Mouse (Mus musculus): ENCODE measurements at regions not wholly inside any gene's neighbourhood (a gene's known extent, or its start where the extent isn't known, plus 50 kb on each side); places are given as distances from the start of the nearest gene placed in this dataset.
A peak's percentile ranks its signal among the peaks of the same experiment; 100 is the strongest.

DNA sequence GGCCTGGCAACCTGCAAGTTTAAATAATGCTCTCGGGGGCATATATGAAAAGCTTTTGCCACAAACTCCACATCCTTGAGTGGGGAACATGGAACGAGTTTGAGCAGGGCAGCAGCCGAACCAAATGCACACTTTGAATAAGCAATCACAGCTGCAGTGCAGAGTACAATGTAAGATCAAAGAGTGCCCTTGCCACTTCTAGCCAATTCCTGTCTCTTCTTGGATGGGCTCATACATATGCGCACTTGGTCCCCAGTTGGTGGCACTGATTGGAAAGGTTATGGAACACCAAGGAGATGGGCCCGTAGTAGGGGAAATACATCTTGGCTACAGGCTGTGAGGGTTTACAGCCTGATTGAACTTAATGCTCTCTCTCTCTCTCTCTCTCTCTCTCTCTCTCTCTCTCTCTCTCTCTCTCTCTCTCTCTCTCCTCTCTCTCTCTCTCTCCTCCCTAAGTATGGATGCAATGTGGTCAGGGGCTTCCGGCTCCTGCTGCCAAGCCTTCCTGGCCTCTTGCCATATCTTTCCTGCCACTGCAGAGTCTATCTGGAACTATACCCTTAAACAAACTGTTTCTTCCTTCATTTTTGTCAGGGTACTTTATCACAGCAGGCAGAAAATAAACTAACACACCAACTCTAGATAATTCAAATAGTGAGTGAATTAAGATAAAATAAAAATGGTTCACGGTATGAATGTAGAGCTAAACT lies 88.6 kb upstream of the Mbnl3 start:
- DNase-seq (ENCODE audit: low spot score in 2 of 2) = no peak

DNA sequence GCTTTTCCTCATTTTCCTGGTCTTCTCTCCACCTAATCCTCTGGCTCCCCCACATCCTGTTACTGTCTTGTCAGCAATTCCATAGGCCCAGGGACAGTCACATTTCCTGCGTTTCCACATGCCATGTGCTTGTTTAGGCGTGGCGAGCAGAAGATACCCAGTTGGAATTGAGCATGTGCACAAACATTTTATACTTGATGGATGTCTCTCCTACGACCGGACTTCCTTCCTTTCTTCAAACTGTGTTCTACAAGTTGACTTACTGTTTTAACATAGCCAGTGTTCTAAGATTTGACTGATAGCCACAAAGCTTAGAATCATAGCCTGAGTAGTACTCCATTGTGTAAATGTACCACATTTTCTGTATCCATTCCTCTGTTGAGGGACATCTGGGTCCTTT lies 86.0 kb upstream of the Mbnl3 start:
- DNase-seq (ENCODE audit: low spot score in 2 of 2) = no peak

DNA sequence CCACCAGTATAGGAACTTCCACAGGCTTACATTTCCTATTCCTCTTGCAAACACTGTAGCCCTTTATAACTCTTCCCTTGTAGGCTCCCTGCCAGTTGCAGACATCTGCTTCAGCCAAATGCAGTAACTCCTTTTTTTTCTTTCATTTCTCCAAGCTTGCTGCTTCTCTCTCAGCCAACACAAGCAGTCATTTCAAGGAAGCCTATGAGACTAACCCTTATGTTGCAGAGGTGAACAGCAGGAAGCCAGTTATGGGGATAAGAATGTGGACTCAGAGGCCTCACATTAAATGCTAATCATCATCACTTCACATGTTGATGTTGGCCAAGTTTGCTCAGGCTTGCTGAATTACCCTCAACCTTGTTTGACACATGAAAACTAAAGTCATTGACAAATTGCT lies 71.9 kb upstream of the Mbnl3 start:
- peak; percentile 17 to 31 for DNase-seq (ENCODE audit: low spot score in 2 of 2)

DNA sequence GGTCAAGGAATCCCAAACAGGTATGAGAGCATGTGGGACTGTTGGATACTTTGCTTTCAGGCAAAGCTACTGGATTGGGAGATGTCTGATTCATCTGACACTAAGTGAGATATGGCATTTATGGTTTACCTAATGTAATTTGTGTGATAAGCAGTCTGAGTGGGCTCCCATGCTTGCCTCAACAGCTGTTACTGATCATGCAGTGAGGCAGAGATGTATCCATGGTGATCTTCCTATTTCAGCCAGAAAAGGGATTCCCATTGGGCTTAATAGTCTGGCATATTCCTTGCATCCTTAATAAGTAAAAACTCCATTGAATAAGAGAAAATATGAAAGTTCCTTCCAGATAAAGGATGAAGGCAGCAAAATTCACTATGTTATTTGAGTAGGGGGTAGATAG lies 58.4 kb upstream of the Mbnl3 start:
- no peak for DNase-seq (ENCODE audit: low spot score in 2 of 2)
